Mouse (Mus musculus): ENCODE results near the gene Tff3.

DNA sequence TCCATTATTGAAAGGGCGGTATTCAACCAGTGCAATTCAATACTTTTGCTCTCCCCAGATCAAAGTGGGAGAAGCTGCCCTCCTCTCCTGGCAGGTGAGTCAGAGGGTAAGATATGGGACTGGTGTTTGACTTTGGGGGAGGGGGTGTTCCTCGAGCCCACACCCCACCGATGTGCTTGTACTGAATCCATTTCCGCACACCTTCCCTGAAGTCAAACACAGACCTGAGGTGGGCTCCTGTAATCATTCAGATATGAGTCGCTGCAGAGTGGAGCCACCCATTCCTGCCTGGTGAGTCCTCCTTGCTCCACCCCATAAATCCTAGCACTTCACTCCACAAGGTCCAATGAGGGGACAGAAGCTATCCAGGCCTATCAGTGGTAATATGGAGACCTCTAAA lies 40.4 kb upstream of the Tff3 start:
- TF ChIP-seq CTCF (IDR thresholded peaks at IDR 0.05; ENCODE audit: low read depth), result no peak
- TF ChIP-seq EP300 (IDR thresholded peaks at IDR 0.05; ENCODE audit: low read depth), result no peak
